Mouse (Mus musculus): ENCODE data around the gene Tmem174.

The Tmem174 gene

GRCm38 (mm10) chr13:98637145-98637544 lies at the start of gene Tmem174:
Gene Tmem174 (minus strand): TSS chr13:98637410.
- no peak for DNase-seq

GRCm38 (mm10) chr13:98684144-98684900 lies 47.1 kb upstream of the Tmem174 start:
- no peak for DNase-seq

GRCm38 (mm10) chr13:98683412-98683811 lies 46.2 kb upstream of the Tmem174 start:
- DNase-seq, result no peak

DNA sequence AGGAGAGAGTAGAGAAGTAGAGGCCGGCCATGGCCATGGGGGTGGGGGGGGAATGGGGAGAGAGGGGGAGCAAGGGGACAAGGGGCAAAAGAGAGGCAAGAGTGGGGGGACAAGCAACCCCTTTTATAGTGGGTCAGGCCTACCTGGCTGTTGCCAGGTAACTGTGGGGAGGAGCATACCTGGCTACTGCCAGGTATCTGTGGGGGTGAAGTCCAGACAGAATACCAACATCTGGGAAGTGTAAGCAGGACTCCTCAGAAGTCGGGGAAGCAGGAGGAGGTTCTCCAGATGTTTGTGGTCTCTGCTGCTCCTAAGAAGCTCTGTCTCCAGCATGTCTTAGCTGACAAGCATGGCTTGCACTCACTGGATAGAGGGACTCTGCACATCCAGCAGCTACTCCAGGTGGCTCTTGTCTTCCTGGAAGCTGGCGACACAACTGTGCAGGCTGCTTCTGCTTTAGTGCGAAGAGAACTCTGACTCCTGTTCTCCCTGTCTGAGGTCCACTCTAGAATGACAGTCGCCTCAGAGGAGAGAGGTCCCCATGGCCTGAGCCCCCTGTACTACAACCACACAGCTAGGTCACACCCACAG lies 43.4 kb upstream of the Tmem174 start:
- DNase-seq, result no peak

DNA sequence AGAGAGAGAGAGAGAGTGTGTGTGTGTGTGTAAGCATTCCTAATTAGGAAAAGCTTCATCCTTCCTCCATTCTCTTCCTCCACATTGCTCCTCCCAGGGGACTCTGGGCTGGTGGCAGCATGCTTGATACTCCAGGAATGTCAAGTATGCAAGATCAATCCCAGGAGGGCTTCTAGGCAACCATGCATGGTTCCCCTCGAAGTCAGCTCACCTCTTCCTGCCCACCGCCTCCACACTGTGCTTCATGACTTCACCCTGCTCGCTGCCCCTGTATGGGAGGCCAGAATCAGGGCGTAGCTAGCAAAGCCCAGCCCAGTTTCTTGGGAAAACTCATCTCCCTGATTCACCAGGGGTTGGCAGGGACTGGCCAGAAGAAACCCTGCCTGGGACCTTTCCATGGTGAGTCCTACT lies 42.4 kb upstream of the Tmem174 start:
- no peak for DNase-seq

DNA sequence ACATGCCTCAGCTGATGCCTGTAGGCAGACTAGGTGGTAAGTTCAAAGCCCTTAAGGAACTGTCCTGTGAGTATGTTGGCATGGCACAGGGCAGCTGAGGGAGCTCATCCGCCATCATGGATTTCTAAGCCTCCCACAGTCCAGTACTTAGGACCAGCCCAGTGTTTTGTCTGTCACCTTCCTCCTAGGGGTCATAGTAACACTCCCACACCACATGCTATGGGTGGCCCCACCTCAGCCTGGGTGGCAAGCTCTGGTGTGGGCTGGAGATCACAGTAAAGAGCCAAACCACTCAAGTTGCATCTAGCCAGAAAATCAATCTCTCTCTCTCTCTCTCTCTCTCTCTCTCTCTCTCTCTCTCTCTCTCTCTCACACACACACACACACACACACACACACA lies 42.0 kb upstream of the Tmem174 start:
- DNase-seq, result no peak

GRCm38 (mm10) chr13:98673922-98674321 lies 36.7 kb upstream of the Tmem174 start:
- no peak for DNase-seq

GRCm38 (mm10) chr13:98669296-98669695 lies 32.1 kb upstream of the Tmem174 start:
- DNase-seq, result no peak

- no peak for DNase-seq
Observed at GRCm38 (mm10) chr13:98667316-98667715, 30.1 kb upstream of the Tmem174 start.

GRCm38 (mm10) chr13:98665240-98665639 lies 28.0 kb upstream of the Tmem174 start:
- DNase-seq, result no peak

GRCm38 (mm10) chr13:98662173-98662675 lies 25.0 kb upstream of the Tmem174 start:
- DNase-seq, result no peak

DNA sequence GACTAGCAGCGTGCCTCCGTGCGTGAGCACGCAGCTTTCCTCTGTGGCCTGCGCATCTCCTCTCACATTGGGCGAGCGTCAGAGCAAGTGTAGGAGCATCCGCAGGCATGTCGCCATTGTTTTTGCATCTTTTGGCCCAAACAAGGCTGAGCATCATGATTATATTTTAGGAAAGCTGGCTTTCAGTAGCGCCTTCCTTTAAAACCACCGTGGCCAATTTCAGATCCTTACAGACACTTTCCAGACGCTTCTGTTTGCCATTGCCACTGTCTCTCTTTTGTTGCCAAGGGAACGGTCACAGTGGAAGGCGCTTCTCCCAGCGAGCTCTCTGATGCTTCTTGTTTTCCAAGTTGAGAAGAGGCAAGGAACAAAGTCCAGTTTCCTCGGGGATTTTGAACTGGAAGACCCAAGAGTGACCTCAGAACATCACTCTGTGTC lies 18.8 kb upstream of the Tmem174 start:
- DNase-seq, result peak; percentile 50

DNA sequence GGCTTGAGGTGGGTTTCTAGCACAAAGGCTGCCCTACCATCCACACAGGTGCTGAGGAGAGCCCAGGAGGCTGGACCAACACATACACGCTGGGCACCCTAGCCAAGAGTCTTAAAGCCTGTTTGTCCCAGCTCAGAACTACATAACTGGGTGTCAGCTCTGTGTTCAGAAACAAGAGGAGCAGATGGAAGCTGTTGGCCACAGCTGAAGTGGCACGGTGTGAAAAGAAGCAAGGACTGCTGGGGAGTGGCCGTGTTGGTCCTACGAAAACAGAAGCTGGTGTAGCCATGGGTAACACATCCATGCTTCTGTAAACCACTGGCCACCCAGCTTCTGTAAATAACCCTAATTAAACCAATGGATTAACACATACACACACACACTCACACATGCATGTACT lies 18.1 kb upstream of the Tmem174 start:
- no peak for DNase-seq

DNA sequence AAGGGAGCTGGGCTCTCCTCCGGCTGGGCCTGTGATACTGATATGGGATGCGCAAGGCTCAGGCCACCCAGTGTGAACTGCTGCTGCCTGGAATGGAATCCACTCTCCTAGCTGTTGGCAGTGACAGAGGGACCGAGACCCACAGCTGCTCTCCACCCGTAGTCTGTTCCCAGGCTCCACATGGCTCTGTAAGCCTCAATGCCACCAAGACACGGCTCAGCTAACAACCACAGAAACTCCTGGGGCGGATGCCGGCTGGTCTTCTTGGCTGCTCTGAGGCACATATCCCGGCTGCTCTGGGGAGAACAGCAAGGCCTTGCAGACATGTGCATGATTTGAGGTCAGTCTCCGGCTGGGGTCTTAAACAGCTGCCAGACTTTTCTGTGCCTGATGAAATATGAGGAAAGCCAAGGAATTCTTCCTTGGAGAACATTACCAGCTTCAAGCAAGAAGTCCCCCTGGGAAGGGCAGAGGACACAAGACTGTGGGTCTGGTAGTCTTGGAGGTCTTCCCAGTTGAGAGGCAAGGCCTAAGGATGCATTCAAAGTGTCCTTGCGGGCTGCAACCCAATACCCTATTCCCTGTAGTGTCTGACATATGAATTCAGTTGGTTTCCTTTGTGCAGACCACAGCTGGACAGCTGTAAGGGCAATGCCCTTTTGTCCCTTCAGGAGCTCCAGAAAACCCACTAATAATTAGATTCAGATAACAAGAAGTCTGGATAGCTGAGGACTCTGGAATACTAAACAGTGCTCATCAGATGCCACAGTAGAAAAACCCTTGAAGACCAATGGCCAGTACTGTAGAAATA lies 17.1 kb upstream of the Tmem174 start:
- no peak for DNase-seq

DNA sequence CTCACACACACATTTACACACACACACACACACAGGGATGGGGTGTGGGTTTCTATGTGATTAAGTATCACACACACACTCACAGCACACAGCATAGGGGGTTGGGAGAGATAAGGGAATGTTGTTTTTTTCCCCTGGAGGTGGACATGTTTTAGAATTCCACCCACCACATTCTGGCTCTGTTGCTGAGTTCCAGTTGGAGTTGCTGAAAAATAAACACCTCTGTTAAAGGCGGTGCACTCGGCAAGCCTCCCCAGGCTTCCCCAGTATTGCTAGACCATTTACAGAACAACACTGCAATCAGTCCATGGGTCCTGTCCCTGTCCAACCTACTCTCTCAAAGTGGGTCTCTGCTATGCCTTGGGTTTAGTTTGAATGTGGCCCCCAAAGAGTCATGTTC lies 15.0 kb upstream of the Tmem174 start:
- no peak for DNase-seq

DNA sequence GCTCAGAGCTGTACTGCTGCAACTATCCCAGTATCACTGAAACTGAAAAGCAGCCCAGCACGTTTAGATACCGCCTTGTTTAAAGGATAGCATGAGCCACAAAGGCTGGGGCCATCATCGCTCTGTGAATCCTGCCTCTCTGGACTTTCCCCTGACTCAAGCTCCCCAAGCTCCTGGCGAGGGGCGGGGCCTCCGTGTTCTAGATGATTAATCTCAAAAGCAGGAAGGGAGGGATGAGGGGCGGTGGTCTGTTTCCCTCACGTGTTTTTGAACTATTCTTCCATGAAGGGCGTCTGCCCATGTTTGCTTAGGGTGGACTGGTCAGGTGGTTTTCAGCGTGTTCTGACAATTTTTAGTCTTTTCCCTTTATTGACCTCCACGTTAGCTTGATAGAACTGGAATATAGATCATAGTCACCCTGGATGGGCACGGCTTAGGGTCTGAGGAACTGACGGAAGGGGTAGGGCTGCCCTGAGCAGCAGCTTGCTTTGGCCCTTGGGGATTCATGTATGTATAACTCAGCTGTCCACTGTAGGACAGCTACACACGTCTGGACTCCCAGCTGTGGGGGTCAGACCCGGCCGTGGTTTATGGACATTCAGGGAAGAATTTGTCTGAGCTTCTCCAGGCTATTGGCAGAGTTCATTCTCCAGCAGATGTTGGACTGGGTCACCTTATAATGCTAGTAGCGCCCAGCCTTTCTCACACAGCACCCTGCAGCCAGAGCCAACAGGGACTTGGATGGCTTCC lies 14.2 kb upstream of the Tmem174 start:
- DNase-seq, result no peak

DNA sequence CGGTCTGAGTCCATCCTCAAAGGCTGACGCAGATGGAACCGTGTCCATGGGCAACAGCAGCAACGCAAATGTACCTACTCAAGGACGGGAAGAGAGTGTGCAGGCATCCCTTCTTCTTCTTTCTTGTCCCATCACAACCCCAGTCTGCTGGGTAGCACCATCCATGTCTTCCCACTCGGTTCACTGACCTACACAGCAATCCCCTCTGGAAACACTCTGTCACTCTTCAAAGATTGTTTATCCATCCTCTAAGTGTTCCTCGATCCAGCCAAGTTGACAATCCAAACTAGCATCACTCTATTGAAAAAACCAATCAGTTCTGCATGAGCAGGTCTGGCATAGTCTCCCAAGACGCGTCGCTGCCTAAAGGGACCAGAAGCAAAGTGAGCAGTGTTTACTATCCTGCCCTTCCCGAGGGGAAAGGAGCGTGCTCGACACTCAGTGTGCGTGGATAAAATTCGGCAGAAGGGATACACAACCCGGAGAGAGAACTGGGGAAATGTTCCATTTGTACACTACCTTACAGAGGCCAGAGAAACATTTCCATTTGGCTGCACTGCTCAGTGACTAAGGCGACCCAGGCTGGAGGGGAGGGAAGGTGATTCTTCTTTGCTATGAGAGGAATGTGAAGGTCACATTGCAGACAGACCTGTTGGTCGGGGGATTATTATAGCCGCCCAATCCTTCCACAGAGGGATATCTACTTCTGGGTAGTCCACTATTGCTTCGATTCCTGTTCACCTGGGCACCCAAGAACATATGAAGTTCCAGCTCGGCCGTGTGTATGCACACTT lies 10.8 kb upstream of the Tmem174 start:
- DNase-seq, result no peak

DNA sequence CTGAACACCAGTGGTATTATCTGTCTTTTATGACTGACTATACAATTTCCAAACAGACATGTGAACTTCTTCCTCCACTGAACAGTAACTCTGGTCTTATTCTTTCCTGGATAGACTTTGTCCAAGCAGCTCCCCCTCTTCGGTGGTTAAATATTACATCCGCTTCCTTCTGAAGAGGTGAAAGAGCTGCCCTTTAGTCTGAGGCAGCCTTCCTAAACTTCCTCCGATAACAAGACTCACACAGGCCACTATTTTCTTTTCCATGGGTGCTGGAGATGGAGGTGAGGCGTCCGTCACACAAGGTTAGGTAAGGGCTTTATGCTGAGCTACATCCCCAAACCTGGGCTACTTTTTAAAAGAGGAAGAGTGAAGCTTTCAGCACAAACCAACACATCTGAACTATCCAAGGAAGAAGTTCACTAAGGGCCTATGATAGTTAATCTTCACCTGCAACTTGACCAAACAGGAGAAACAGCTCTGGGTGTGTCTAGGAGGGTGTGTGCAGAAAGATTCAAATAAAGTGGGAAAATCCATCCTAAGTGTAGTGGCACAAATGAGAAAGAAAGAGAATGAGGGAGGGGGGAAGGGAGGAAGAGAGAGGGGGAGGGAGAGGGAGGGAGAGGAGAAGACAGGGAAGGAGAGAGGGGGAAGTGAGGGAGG lies 1.4 kb upstream of the Tmem174 start:
- DNase-seq, result no peak

- no peak for DNase-seq
Observed at GRCm38 (mm10) chr13:98636571-98636970, 639 bp downstream of the Tmem174 start.

- peak; percentile 14 for DNase-seq
Observed at GRCm38 (mm10) chr13:98633641-98634484, 3.3 kb downstream of the Tmem174 start.

Measured in right cerebral cortex, postnatal 4 days (tissue).